Mouse (Mus musculus): Measurements from ENCODE around the gene Tcp11l1. TPM values are rescaled to one million over a fixed set of nuclear protein-coding genes. Genes with fewer than 3 reads are reported as not detected.

Tcp11l1 gene
- total and polyA plus RNA-seq, 3 experiments = 22.1 to 26.7 TPM; not detected in 1

GRCm38 (mm10) chr2:104742741-104743064 is 30.7 kb upstream of the Tcp11l1 start, which contains the start of gene Depdc7:
Gene Depdc7 (minus strand): TSS chr2:104742878.
- peak within 1 kb of the TSS; percentile 91 to 97 for H3K4me3 ChIP-seq (ENCODE audit: control insufficient read depth in 1 of 2, insufficient read depth in 1 of 2, low read depth in 2 of 2, low read length in 2 of 2)
- TF ChIP-seq TBP (IDR thresholded peaks at IDR 0.05; ENCODE audit: low read depth, low read length) = peak; percentile 88
- TF ChIP-seq SMC3 (IDR thresholded peaks at IDR 0.05; ENCODE audit: low read depth, low read length) = no peak
- peak; percentile 90 for TF ChIP-seq MAX (IDR thresholded peaks at IDR 0.05; ENCODE audit: low read length)
- peak; percentile 88 to 94 for TF ChIP-seq POLR2A (IDR thresholded peaks at IDR 0.05; ENCODE audit: control insufficient read depth in 1 of 2, insufficient read depth in 1 of 2, low read depth in 1 of 2, low read length in 2 of 2, poor library complexity in 1 of 2)
- peak in 1 of 2 experiments; percentile 68; a peak in 1 of 4 replicates for TF ChIP-seq USF2 (IDR thresholded peaks at IDR 0.05; ENCODE audit: borderline replicate concordance in 1 of 2, insufficient read depth in 1 of 2, low read depth in 1 of 2, low read length in 2 of 2)
- no peak for TF ChIP-seq CTCF (IDR thresholded peaks at IDR 0.05 in 2 of 3, conservative IDR thresholded peaks at IDR 0.05 in 1 of 3; ENCODE audit: control insufficient read depth in 1 of 3, insufficient read depth in 1 of 3, low read depth in 2 of 3, low read length in 3 of 3, poor library complexity in 1 of 3, severe bottlenecking in 1 of 3)
- TF ChIP-seq BHLHE40 (IDR thresholded peaks at IDR 0.05; ENCODE audit: borderline replicate concordance, low read depth, low read length) = peak; percentile 30; the same call in 1 of the 2 replicates
- peak; percentile 75; the same call in 1 of the 2 replicates for TF ChIP-seq POLR2AphosphoS2 (IDR thresholded peaks at IDR 0.05; ENCODE audit: low read length)
- no peak for TF ChIP-seq E2F4 (IDR thresholded peaks at IDR 0.05; ENCODE audit: borderline replicate concordance, low read depth, low read length)
- TF ChIP-seq POLR2AphosphoS5 (IDR thresholded peaks at IDR 0.05; ENCODE audit: borderline replicate concordance, low read depth, low read length) = no peak
- no peak for TF ChIP-seq CHD2 (IDR thresholded peaks at IDR 0.05; ENCODE audit: low read length)
- no peak for TF ChIP-seq ELF1 (IDR thresholded peaks at IDR 0.05; ENCODE audit: low read depth, low read length)
- no peak for TF ChIP-seq ZNF384 (IDR thresholded peaks at IDR 0.05; ENCODE audit: low read depth, low read length)
- peak; percentile 51; the same call in 1 of the 2 replicates for TF ChIP-seq NRF1 (IDR thresholded peaks at IDR 0.05; ENCODE audit: insufficient read depth, low read depth, low read length, poor library complexity, severe bottlenecking)
- TF ChIP-seq TCF12 (IDR thresholded peaks at IDR 0.05; ENCODE audit: low read depth, low read length) = peak; percentile 63; the same call in 1 of the 2 replicates
- peak; percentile 95 for TF ChIP-seq USF1 (IDR thresholded peaks at IDR 0.05; ENCODE audit: low read depth, low read length)
- peak; percentile 89 for TF ChIP-seq NELFE (IDR thresholded peaks at IDR 0.05; ENCODE audit: low read depth, low read length)
- TF ChIP-seq MEF2A (IDR thresholded peaks at IDR 0.05; ENCODE audit: extremely low read depth, insufficient replicate concordance, low read depth, low read length, poor library complexity, severe bottlenecking) = no peak
- no peak for TF ChIP-seq ZKSCAN1 (IDR thresholded peaks at IDR 0.05; ENCODE audit: low read depth, low read length)
- TF ChIP-seq KAT2A (conservative IDR thresholded peaks at IDR 0.05; ENCODE audit: low read depth, low read length) = no peak
- no peak for TF ChIP-seq EP300 (IDR thresholded peaks at IDR 0.05; ENCODE audit: low read depth in 1 of 2, low read length in 2 of 2)
- no peak for TF ChIP-seq GATA1 (IDR thresholded peaks at IDR 0.05; ENCODE audit: low read depth, low read length)
- 0 out of 2 replicates have a peak, but pooled peaks have one; percentile 35 for TF ChIP-seq HCFC1 (IDR thresholded peaks at IDR 0.05; ENCODE audit: low read depth, low read length)
- TF ChIP-seq MXI1 (IDR thresholded peaks at IDR 0.05; ENCODE audit: low read depth, low read length) = peak; percentile 72
- no peak for TF ChIP-seq MYC (IDR thresholded peaks at IDR 0.05; ENCODE audit: low read depth, low read length)
- TF ChIP-seq MAZ (IDR thresholded peaks at IDR 0.05; ENCODE audit: low read depth, low read length) = no peak
- no peak for TF ChIP-seq MYB (IDR thresholded peaks at IDR 0.05; ENCODE audit: low read depth, low read length)
- no peak for TF ChIP-seq CHD1 (IDR thresholded peaks at IDR 0.05; ENCODE audit: low read depth, low read length)
- TF ChIP-seq SIN3A (IDR thresholded peaks at IDR 0.05; ENCODE audit: low read length) = 0 out of 2 replicates have a peak, but pooled peaks have one; percentile 42
- TF ChIP-seq TAL1 (IDR thresholded peaks at IDR 0.05; ENCODE audit: low read length) = no peak
- 0 out of 2 replicates have a peak, but pooled peaks have one; percentile 72 for TF ChIP-seq UBTF (IDR thresholded peaks at IDR 0.05; ENCODE audit: borderline replicate concordance, insufficient read depth, low read depth, low read length)
- no peak for TF ChIP-seq GABPA (IDR thresholded peaks at IDR 0.05; ENCODE audit: low read depth, low read length)
- no peak for TF ChIP-seq JUND (IDR thresholded peaks at IDR 0.05; ENCODE audit: low read depth, low read length)
- TF ChIP-seq ZMIZ1 (IDR thresholded peaks at IDR 0.05; ENCODE audit: low read depth, low read length) = peak; percentile 77
- TF ChIP-seq ETS1 (IDR thresholded peaks at IDR 0.05; ENCODE audit: low read depth, low read length) = no peak
- TF ChIP-seq ZC3H11A (IDR thresholded peaks at IDR 0.05; ENCODE audit: low read depth, low read length) = no peak
- no peak for TF ChIP-seq MAFK (IDR thresholded peaks at IDR 0.05; ENCODE audit: borderline replicate concordance, low read depth, low read length)
- TF ChIP-seq RAD21 (IDR thresholded peaks at IDR 0.05; ENCODE audit: low read depth, low read length) = no peak

More at GRCm38 (mm10) chr2:104742741-104743064, 30.7 kb upstream of the Tcp11l1 start, which contains the start of gene Depdc7:
- DNase-seq (ENCODE audit: low read depth, low spot score) = peak; percentile 91
- no peaks in the 10 kb centered on the region for H3K9me3 ChIP-seq (replicated peaks; ENCODE audit: insufficient read depth, low read length)
- H3K79me2 ChIP-seq (ENCODE audit: control insufficient read depth, insufficient read depth, low read length, poor library complexity) = peaks cover 4% of the 10 kb centered on the region; the same call in 1 of the 2 replicates
- H3K36me3 ChIP-seq (ENCODE audit: control insufficient read depth in 1 of 2, insufficient read depth in 2 of 2, low read length in 2 of 2) = peaks cover 0 to 7% of the 10 kb centered on the region in 2 experiments; a peak in 2 of 4 replicates
- H3K4me1 ChIP-seq (ENCODE audit: control insufficient read depth in 1 of 2, insufficient read depth in 2 of 2, low read length in 2 of 2) = peaks cover 0 to 8% of the 10 kb centered on the region in 2 experiments; a peak in 3 of 4 replicates
- H3K27ac ChIP-seq (ENCODE audit: control insufficient read depth, low read depth, low read length) = no peak within 1 kb of the TSS
- no peaks in the 10 kb centered on the region for H3K27me3 ChIP-seq (ENCODE audit: control insufficient read depth in 1 of 2, insufficient read depth in 2 of 2, low read length in 2 of 2)
- H3K9ac ChIP-seq (ENCODE audit: control insufficient read depth, low read depth, low read length, poor library complexity, severe bottlenecking) = peak within 1 kb of the TSS; percentile 97
